Mouse (Mus musculus) heart, adult 2 months (tissue): ENCODE results near the gene Gtsf2.
A peak's percentile ranks its signal among the peaks of the same experiment; 100 is the strongest.

ENCODE experiments used
- CTCF ChIP-seq: fragments of 200-600 bp; IDR thresholded peaks from 2 replicates; pipeline ENCODE4 v1.8.1; 2022; ENCODE audit warnings: antibody characterized with exemption, mild to moderate bottlenecking, moderate library complexity
- POLR2A ChIP-seq: fragments of 200-500 bp; IDR thresholded peaks from 2 replicates; pipeline ENCODE4 v1.6.1; 2011; ENCODE audit warnings: mild to moderate bottlenecking, low read depth, low read length, control low read depth; ENCODE audit not compliant: insufficient read depth

DNA sequence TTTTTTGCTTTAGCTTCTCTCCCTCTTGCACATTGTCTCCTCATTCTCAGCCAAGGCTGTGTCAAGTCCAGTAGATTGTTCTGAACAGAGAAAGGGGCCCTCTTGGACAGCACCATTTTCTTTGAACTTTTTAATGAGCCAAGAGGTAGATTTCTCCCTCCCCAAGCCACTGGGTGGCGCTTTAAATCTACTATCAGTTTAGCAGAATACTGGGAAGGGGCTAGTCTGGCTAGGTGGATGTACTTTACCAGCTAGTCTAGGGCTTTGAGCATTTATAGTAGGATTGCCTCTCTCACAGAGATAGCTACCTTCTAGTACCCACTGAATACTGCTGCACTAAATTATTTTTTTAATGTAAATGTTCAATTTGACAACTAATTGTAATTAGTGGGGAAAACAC is 34.2 kb upstream of the Gtsf2 start:
- TF ChIP-seq POLR2A (no peak), CTCF (peak; percentile 54)
